Mouse (Mus musculus): ENCODE results near the gene Prpf6.
A peak's percentile ranks its signal among the peaks of the same experiment; 100 is the strongest.

The Prpf6 gene

GRCm38 (mm10) chr2:181591528-181592085, at the start of gene Prpf6:
Gene Prpf6 (plus strand): TSS chr2:181591868.
- peak; percentile 50 for DNase-seq

GRCm38 (mm10) chr2:181546142-181546541, 45.5 kb upstream of the Prpf6 start:
- no peak for DNase-seq

- DNase-seq = no peak
Measured at GRCm38 (mm10) chr2:181548227-181548626, 43.4 kb upstream of the Prpf6 start.

GRCm38 (mm10) chr2:181548682-181549081, 43.0 kb upstream of the Prpf6 start:
- DNase-seq = no peak

GRCm38 (mm10) chr2:181550233-181550632, 41.4 kb upstream of the Prpf6 start:
- no peak for DNase-seq

- DNase-seq = no peak
Measured at GRCm38 (mm10) chr2:181553772-181554171, 37.9 kb upstream of the Prpf6 start.

GRCm38 (mm10) chr2:181567338-181567737, 24.3 kb upstream of the Prpf6 start:
- DNase-seq = no peak

- DNase-seq = no peak
Measured at GRCm38 (mm10) chr2:181568272-181569008, 23.2 kb upstream of the Prpf6 start.

GRCm38 (mm10) chr2:181569856-181570255, 21.8 kb upstream of the Prpf6 start:
- DNase-seq = no peak

- peak; percentile 65 for DNase-seq
Measured at GRCm38 (mm10) chr2:181570375-181570774, 21.3 kb upstream of the Prpf6 start.

GRCm38 (mm10) chr2:181570921-181571595, 20.6 kb upstream of the Prpf6 start:
- DNase-seq = peak; percentile 92

- peak; percentile 70 for DNase-seq
Measured at GRCm38 (mm10) chr2:181571941-181572670, 19.6 kb upstream of the Prpf6 start.

- DNase-seq = peak; percentile 88
Measured at GRCm38 (mm10) chr2:181572921-181573920, 18.4 kb upstream of the Prpf6 start.

- peak; percentile 36 for DNase-seq
Measured at GRCm38 (mm10) chr2:181573961-181574360, 17.7 kb upstream of the Prpf6 start.

- DNase-seq = peak; percentile 38
Measured at GRCm38 (mm10) chr2:181574921-181575545, 16.6 kb upstream of the Prpf6 start.

- no peak for DNase-seq
Measured at GRCm38 (mm10) chr2:181576613-181577012, 15.1 kb upstream of the Prpf6 start.

- DNase-seq = no peak
Measured at GRCm38 (mm10) chr2:181577126-181577525, 14.5 kb upstream of the Prpf6 start.

GRCm38 (mm10) chr2:181577981-181578581, 13.6 kb upstream of the Prpf6 start:
- DNase-seq = peak; percentile 81

GRCm38 (mm10) chr2:181578790-181579618, 12.7 kb upstream of the Prpf6 start:
- DNase-seq = peak; percentile 48

- no peak for DNase-seq
Measured at GRCm38 (mm10) chr2:181579681-181580080, 12.0 kb upstream of the Prpf6 start.
